Mouse (Mus musculus) heart, postnatal 0 days (tissue): ENCODE results near the gene Nelfcd. TPM values are rescaled to one million over a fixed set of nuclear protein-coding genes. Genes with fewer than 3 reads are reported as not detected.

Experiments used
- ATAC-seq: fragments of 200-750 bp; cut with Nextera tagmentation; 2 replicates; pipeline ENCODE4 v1.8.0; 2017; ENCODE audit warnings: low read depth, moderate number of reproducible peaks, moderate library complexity; ENCODE audit not compliant: insufficient read depth
- DNase-seq: peaks from one replicate; pipeline ENCODE4 v3.0.0-alpha.2; 2016; ENCODE audit warnings: low spot score
- H3K27ac ChIP-seq: fragments of 300-500 bp; sonication (generic); 2 replicates; pipeline ENCODE4 v1.5.1; 2014; ENCODE audit warnings: low read depth, mild to moderate bottlenecking
- H3K27me3 ChIP-seq: fragments of 300-500 bp; sonication (generic); 2 replicates; pipeline ENCODE4 v1.6.1; 2014; ENCODE audit warnings: low read length, mixed read lengths; ENCODE audit not compliant: control insufficient read depth, insufficient read depth
- H3K36me3 ChIP-seq: fragments of 300-500 bp; sonication (generic); replicated peaks from 2 replicates; pipeline ENCODE4 v1.6.1; 2014; ENCODE audit warnings: low read length, mixed read lengths; ENCODE audit not compliant: control insufficient read depth, insufficient read depth
- H3K4me1 ChIP-seq: fragments of 300-500 bp; sonication (generic); 2 replicates; pipeline ENCODE4 v1.6.1; 2014; ENCODE audit warnings: antibody characterized with exemption; ENCODE audit not compliant: control insufficient read depth, insufficient read depth
- H3K4me2 ChIP-seq: fragments of 300-500 bp; sonication (generic); 2 replicates; pipeline ENCODE4 v1.6.1; 2014; ENCODE audit warnings: low read depth, mild to moderate bottlenecking, low read length, moderate library complexity
- H3K4me3 ChIP-seq: fragments of 300-500 bp; sonication (generic); 2 replicates; pipeline ENCODE4 v1.5.1; 2014; ENCODE audit warnings: low read depth, low read length
- H3K9ac ChIP-seq: fragments of 300-500 bp; sonication (generic); replicated peaks from 2 replicates; pipeline ENCODE4 v1.6.1; 2014; ENCODE audit warnings: low read depth, low read length, mixed read lengths
- H3K9me3 ChIP-seq: fragments of 300-500 bp; sonication (generic); replicated peaks from 2 replicates; pipeline ENCODE4 v1.6.1; 2016; ENCODE audit warnings: low read length; ENCODE audit not compliant: control insufficient read depth
- CTCF ChIP-seq: IDR thresholded peaks from 2 replicates; pipeline ENCODE4 v1.5.1; 2016; ENCODE audit warnings: antibody characterized with exemption, control low read depth, low read depth
- EP300 ChIP-seq: IDR thresholded peaks from 2 replicates; pipeline ENCODE4 v1.6.1; 2016; ENCODE audit warnings: antibody characterized with exemption, low read depth
- WGBS: fragments of 180-500 bp; shearing (Covaris S2); extraction: QIAGEN DNeasy Blood & Tissue Kit; methylation state at CpG from one replicate; pipeline ENCODE4 v1.1.7; 2014; 5-methylcytosine and 5-hydroxymethylcytosine counted together
- polyA plus RNA-seq: library from polyadenylated mRNA; unstranded; fragments of >200 nt; fragmentation: Nextera tagmentation; extraction: Ambion mirVana; gene quantifications from 2 replicates; pipeline ENCODE4 v1.2.1, GENCODE M21; 2015
- total RNA-seq: library from RNA; depleted of rRNA; stranded (reverse); fragments of >200 nt; gene quantifications from 2 replicates; pipeline ENCODE4 v1.2.3, GENCODE M21; 2014; ENCODE audit warnings: low replicate concordance; rRNA removed

Gene Nelfcd
- total and polyA plus RNA-seq, 2 experiments from 2014 or later = 30.1 to 60.4 TPM

GRCm38 (mm10) chr2:174470333-174470732, 54.7 kb downstream of the Nelfcd start:
- 58% methylated on average over 4 of the region's 4 CpGs for WGBS
- peaks cover 15% of the 10 kb centered on the region for H3K4me1 ChIP-seq
- DNase-seq = no peak
- no peak overlapping the region for H3K9ac ChIP-seq
- no peak for ATAC-seq
- TF ChIP-seq EP300 (no peak), CTCF (no peak)
- H3K36me3 ChIP-seq = peaks cover 46% of the 10 kb centered on the region
- no peaks in the 10 kb centered on the region for H3K9me3 ChIP-seq
- no peak overlapping the region for H3K27ac ChIP-seq
- H3K4me2 ChIP-seq = no peak overlapping the region
- no peak overlapping the region for H3K4me3 ChIP-seq
- H3K27me3 ChIP-seq = no peaks in the 10 kb centered on the region

GRCm38 (mm10) chr2:174470786-174471405, 55.3 kb downstream of the Nelfcd start:
- Histone ChIP-seq H3K4me2 (no peak overlapping the region), H3K27ac (no peak overlapping the region)

DNA sequence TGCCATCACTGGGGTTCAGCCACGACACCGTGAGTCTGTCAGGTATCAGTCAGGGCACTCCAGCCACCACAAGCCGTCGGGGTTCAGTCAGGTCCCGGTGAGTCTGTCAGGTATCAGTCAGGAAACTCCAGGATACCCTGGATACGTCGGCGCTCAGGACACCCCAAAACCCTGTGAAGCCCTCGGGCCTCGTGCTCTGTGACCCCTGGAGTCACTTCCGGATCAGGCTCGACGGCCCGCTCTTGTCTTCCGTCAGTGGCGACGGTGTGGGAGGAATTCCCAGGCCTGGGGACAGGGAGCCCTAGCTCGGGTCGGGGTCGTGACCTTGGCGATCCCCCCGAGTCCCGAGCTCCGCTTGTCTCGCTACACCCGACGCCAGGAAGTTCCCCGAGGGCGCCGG, 56.8 kb downstream of the Nelfcd start:
- 5% methylated on average over 30 of the region's 30 CpGs for WGBS
- Histone ChIP-seq H3K4me3 (peak overlapping the region; percentile 76), H3K9me3 (no peaks in the 10 kb centered on the region), H3K27ac (peak overlapping the region; percentile 87), H3K4me1 (peaks cover 15% of the 10 kb centered on the region), H3K4me2 (peak overlapping the region; percentile 78), H3K27me3 (no peaks in the 10 kb centered on the region), H3K36me3 (peaks cover 26% of the 10 kb centered on the region), H3K9ac (peak overlapping the region; percentile 81)
- no peak for DNase-seq
- ATAC-seq = peak; percentile 21
- peak; percentile 50; the same call in 1 of the 2 replicates for TF ChIP-seq EP300
- no peak for TF ChIP-seq CTCF

More at GRCm38 (mm10) chr2:174470786-174471405, 55.3 kb downstream of the Nelfcd start:
- no peak for TF ChIP-seq EP300
- no peak for TF ChIP-seq CTCF
- Histone ChIP-seq H3K9me3 (no peaks in the 10 kb centered on the region), H3K9ac (no peak overlapping the region), H3K4me1 (peaks cover 15% of the 10 kb centered on the region), H3K4me3 (no peak overlapping the region), H3K36me3 (peaks cover 41% of the 10 kb centered on the region), H3K27me3 (no peaks in the 10 kb centered on the region)
- DNase-seq (no peak), ATAC-seq (no peak)
- WGBS = 78% methylated on average over 7 of the region's 7 CpGs

GRCm38 (mm10) chr2:174472818-174473549, 57.4 kb downstream of the Nelfcd start, which contains the start of gene Prelid3b:
TSS of gene Prelid3b (minus strand) at chr2:174473081.
- peak within 1 kb of the TSS; percentile 81 for H3K9ac ChIP-seq
- H3K4me3 ChIP-seq = peak within 1 kb of the TSS; percentile 76
- peak; percentile 99 for ATAC-seq
- peak within 1 kb of the TSS; percentile 87 for H3K27ac ChIP-seq
- no peaks in the 10 kb centered on the region for H3K27me3 ChIP-seq
- H3K4me2 ChIP-seq = peak within 1 kb of the TSS; percentile 78
- H3K9me3 ChIP-seq = no peaks in the 10 kb centered on the region
- 2% methylated on average over 48 of the region's 53 CpGs for WGBS
- no peak for TF ChIP-seq CTCF
- no peak for TF ChIP-seq EP300
- H3K36me3 ChIP-seq = peaks cover 23% of the 10 kb centered on the region
- H3K4me1 ChIP-seq = peaks cover 15% of the 10 kb centered on the region
- peak; percentile 98 for DNase-seq

DNA sequence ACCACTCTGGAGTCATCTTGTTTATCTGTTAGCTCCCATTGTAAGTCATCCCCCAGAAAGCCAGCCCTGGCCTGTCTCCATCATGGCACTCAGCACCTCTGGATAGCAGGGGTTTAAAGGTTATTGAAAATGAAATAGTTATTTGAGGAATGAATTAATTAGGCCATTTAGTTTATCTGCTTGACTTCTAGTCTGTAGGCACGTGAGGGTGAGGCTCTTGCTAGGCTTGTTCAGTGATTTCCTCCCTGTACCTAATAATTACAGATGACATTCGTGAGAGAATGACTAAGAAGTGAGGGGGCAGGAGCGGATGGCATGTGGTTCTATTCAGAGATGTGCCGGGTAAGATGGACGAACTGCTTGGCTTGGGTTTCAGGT, 57.9 kb downstream of the Nelfcd start:
- 78% methylated on average over 5 of the region's 5 CpGs for WGBS
- Histone ChIP-seq H3K27ac (peak overlapping the region; percentile 60; the same call in 1 of the 2 replicates), H3K9ac (no peak overlapping the region), H3K27me3 (no peaks in the 10 kb centered on the region), H3K4me2 (peak overlapping the region; percentile 78), H3K4me1 (peaks cover 15% of the 10 kb centered on the region), H3K4me3 (peak overlapping the region; percentile 76), H3K36me3 (peaks cover 19% of the 10 kb centered on the region), H3K9me3 (no peaks in the 10 kb centered on the region)
- DNase-seq = no peak
- TF ChIP-seq EP300 = no peak
- ATAC-seq = no peak

Other genes with a start within 250 kb of the Nelfcd start
- gene Gnas, start 131.5 kb upstream of the Nelfcd start, total RNA-seq = 1,131 and 1,208 TPM in 2 replicates
- 1,263 and 1,283 TPM in 2 replicates for gene Gnas, start 131.5 kb upstream of the Nelfcd start, polyA plus RNA-seq
- not detected in 2 replicates for gene Gm20721, start 69.1 kb upstream of the Nelfcd start, total RNA-seq
- 11.3 and 15.8 TPM in 2 replicates for gene Gm20721, start 69.1 kb upstream of the Nelfcd start, polyA plus RNA-seq
- gene Ctsz, start 23.2 kb downstream of the Nelfcd start, total RNA-seq = 72.8 and 75.9 TPM in 2 replicates
- gene Ctsz, start 23.2 kb downstream of the Nelfcd start, polyA plus RNA-seq = 61.7 and 64.3 TPM in 2 replicates
- gene Tubb1, start 34.9 kb downstream of the Nelfcd start, total RNA-seq = 1.0 TPM in 1 of 2 replicates, not detected in the other
- gene Tubb1, start 34.9 kb downstream of the Nelfcd start, polyA plus RNA-seq = 0.73 and 0.74 TPM in 2 replicates
- gene Atp5e, start 48.3 kb downstream of the Nelfcd start, total RNA-seq = 761 and 1,121 TPM in 2 replicates
- gene Atp5e, start 48.3 kb downstream of the Nelfcd start, polyA plus RNA-seq = 2,030 and 2,121 TPM in 2 replicates
- 83.5 and 118 TPM in 2 replicates for gene Prelid3b, start 57.3 kb downstream of the Nelfcd start, total RNA-seq
- gene Prelid3b, start 57.3 kb downstream of the Nelfcd start, polyA plus RNA-seq = 144 and 155 TPM in 2 replicates
- 0.19 TPM in 1 of 2 replicates, not detected in the other for gene Zfp831, start 227.7 kb downstream of the Nelfcd start, total RNA-seq
- gene Zfp831, start 227.7 kb downstream of the Nelfcd start, polyA plus RNA-seq = 0.01 TPM in 2 replicates